Mouse (Mus musculus) CH12F3 (cell line): Measurements from ENCODE around the gene Apod.

Experiments used
- in situ Hi-C: fragments of 300-500 bp; cut with MboI; formaldehyde crosslinking; loops from 2 replicates; pipeline ENCODE4 v1.14.3; 2020; ENCODE audit warnings: low sequenced_read_pairs

Gene Apod

GRCm38 (mm10) chr16:31286801-31287488 lies 27.7 kb downstream of the Apod start:
- in situ Hi-C loops = no loop called here

GRCm38 (mm10) chr16:31281981-31282380 lies 32.6 kb downstream of the Apod start:
- in situ Hi-C loops = no loop called here

GRCm38 (mm10) chr16:31280176-31280575 lies 34.4 kb downstream of the Apod start:
- in situ Hi-C loops = no loop called here

- in situ Hi-C loops = no loop called here
Measured at GRCm38 (mm10) chr16:31278581-31278980, 36.0 kb downstream of the Apod start.

GRCm38 (mm10) chr16:31278081-31278480 lies 36.5 kb downstream of the Apod start:
- in situ Hi-C loops = no loop called here

- in situ Hi-C loops = no loop called here
Measured at GRCm38 (mm10) chr16:31276962-31277361, 37.6 kb downstream of the Apod start.

- in situ Hi-C loops = no loop called here
Measured at GRCm38 (mm10) chr16:31276539-31276938, 38.1 kb downstream of the Apod start.

- in situ Hi-C loops = no loop called here
Measured at GRCm38 (mm10) chr16:31274674-31275460, 39.7 kb downstream of the Apod start, which contains the start of gene Ppp1r2. Gene Ppp1r2 (minus strand): TSS chr16:31275277.

- in situ Hi-C loops = no loop called here
Measured at GRCm38 (mm10) chr16:31274084-31274483, 40.5 kb downstream of the Apod start.

- in situ Hi-C loops = no loop called here
Measured at GRCm38 (mm10) chr16:31266692-31267091, 47.9 kb downstream of the Apod start.

GRCm38 (mm10) chr16:31256151-31256550 lies 58.5 kb downstream of the Apod start:
- in situ Hi-C loops = no loop called here

- in situ Hi-C loops = no loop called here
Measured at GRCm38 (mm10) chr16:31255685-31256084, 58.9 kb downstream of the Apod start.

- in situ Hi-C loops = no loop called here
Measured at GRCm38 (mm10) chr16:31249401-31249800, 65.2 kb downstream of the Apod start.

- in situ Hi-C loops = no loop called here
Measured at GRCm38 (mm10) chr16:31248717-31249116, 65.9 kb downstream of the Apod start.

GRCm38 (mm10) chr16:31247442-31247841 lies 67.2 kb downstream of the Apod start:
- in situ Hi-C loops = no loop called here
